Mouse (Mus musculus): ENCODE data around the gene Cdh23. TPM values are rescaled to one million over a fixed set of nuclear protein-coding genes. Genes with fewer than 3 reads are reported as not detected.
A peak's percentile ranks its signal among the peaks of the same experiment; 100 is the strongest.

The Cdh23 gene
- total and polyA plus RNA-seq, 3 experiments: 0.05 TPM; not detected in 2

GRCm38 (mm10) chr10:60285183-60285582 lies 411.1 kb downstream of the Cdh23 start:
- peaks cover 49% of the 10 kb centered on the region for H3K36me3 ChIP-seq (replicated peaks)
- H3K9me3 ChIP-seq (replicated peaks): no peaks in the 10 kb centered on the region
- no peak for ATAC-seq (ENCODE audit: extremely low read depth, insufficient number of reproducible peaks, low FRiP score, poor library complexity, severe bottlenecking)
- TF ChIP-seq GATA2 (IDR thresholded peaks at IDR 0.05; ENCODE audit: borderline replicate concordance, low read depth, low read length) (no peak), POLR2AphosphoS5 (IDR thresholded peaks at IDR 0.05; ENCODE audit: insufficient replicate concordance, low read depth, low read length) (no peak), CTCF (IDR thresholded peaks at IDR 0.05; ENCODE audit: low read depth, low read length) (no peak), GATA1 (IDR thresholded peaks at IDR 0.05; ENCODE audit: borderline replicate concordance, low read length) (no peak), TAL1 (conservative IDR thresholded peaks at IDR 0.05; ENCODE audit: low read depth, low read length) (no peak)
- no peak for DNase-seq (ENCODE audit: low spot score)
- peak overlapping the region; percentile 52; the same call in 1 of the 2 replicates for H3K4me3 ChIP-seq (ENCODE audit: low read depth, low read length)
- H3K4me1 ChIP-seq (ENCODE audit: insufficient read depth, low read depth, low read length): peaks cover 71% of the 10 kb centered on the region
- H3K27me3 ChIP-seq (ENCODE audit: insufficient read depth, low read length): no peaks in the 10 kb centered on the region

GRCm38 (mm10) chr10:60284676-60285111 lies 411.6 kb downstream of the Cdh23 start:
- Histone ChIP-seq H3K27me3 (ENCODE audit: insufficient read depth, low read length) (no peaks in the 10 kb centered on the region), H3K36me3 (replicated peaks) (peaks cover 54% of the 10 kb centered on the region), H3K4me1 (ENCODE audit: insufficient read depth, low read depth, low read length) (peaks cover 71% of the 10 kb centered on the region), H3K4me3 (ENCODE audit: low read depth, low read length) (peak overlapping the region; percentile 52; the same call in 1 of the 2 replicates), H3K9me3 (replicated peaks) (no peaks in the 10 kb centered on the region)
- ATAC-seq (ENCODE audit: extremely low read depth, insufficient number of reproducible peaks, low FRiP score, poor library complexity, severe bottlenecking): no peak
- TF ChIP-seq POLR2AphosphoS5 (IDR thresholded peaks at IDR 0.05; ENCODE audit: insufficient replicate concordance, low read depth, low read length) (no peak), GATA1 (IDR thresholded peaks at IDR 0.05; ENCODE audit: borderline replicate concordance, low read length) (no peak), TAL1 (conservative IDR thresholded peaks at IDR 0.05; ENCODE audit: low read depth, low read length) (no peak), GATA2 (IDR thresholded peaks at IDR 0.05; ENCODE audit: borderline replicate concordance, low read depth, low read length) (no peak), CTCF (IDR thresholded peaks at IDR 0.05; ENCODE audit: low read depth, low read length) (no peak)
- no peak for DNase-seq (ENCODE audit: low spot score)

GRCm38 (mm10) chr10:60284248-60284647 lies 412.0 kb downstream of the Cdh23 start:
- peak; percentile 43; the same call in 1 of the 2 replicates for ATAC-seq (ENCODE audit: extremely low read depth, insufficient number of reproducible peaks, low FRiP score, poor library complexity, severe bottlenecking)
- Histone ChIP-seq H3K4me1 (ENCODE audit: insufficient read depth, low read depth, low read length) (peaks cover 71% of the 10 kb centered on the region), H3K36me3 (replicated peaks) (peaks cover 56% of the 10 kb centered on the region), H3K9me3 (replicated peaks) (no peaks in the 10 kb centered on the region), H3K27me3 (ENCODE audit: insufficient read depth, low read length) (no peaks in the 10 kb centered on the region), H3K4me3 (ENCODE audit: low read depth, low read length) (peak overlapping the region; percentile 52; the same call in 1 of the 2 replicates)
- DNase-seq (ENCODE audit: low spot score): peak; percentile 22
- no peak for TF ChIP-seq GATA2 (IDR thresholded peaks at IDR 0.05; ENCODE audit: borderline replicate concordance, low read depth, low read length)
- no peak for TF ChIP-seq GATA1 (IDR thresholded peaks at IDR 0.05; ENCODE audit: borderline replicate concordance, low read length)
- no peak for TF ChIP-seq TAL1 (conservative IDR thresholded peaks at IDR 0.05; ENCODE audit: low read depth, low read length)
- no peak for TF ChIP-seq POLR2AphosphoS5 (IDR thresholded peaks at IDR 0.05; ENCODE audit: insufficient replicate concordance, low read depth, low read length)
- TF ChIP-seq CTCF (IDR thresholded peaks at IDR 0.05; ENCODE audit: low read depth, low read length): no peak

- no peaks in the 10 kb centered on the region for H3K27me3 ChIP-seq (ENCODE audit: insufficient read depth, low read length)
- ATAC-seq (ENCODE audit: extremely low read depth, insufficient number of reproducible peaks, low FRiP score, poor library complexity, severe bottlenecking) (no peak), DNase-seq (ENCODE audit: low spot score) (no peak)
- no peak overlapping the region for H3K4me3 ChIP-seq (ENCODE audit: low read depth, low read length)
- H3K36me3 ChIP-seq (replicated peaks): peaks cover 58% of the 10 kb centered on the region
- no peak for TF ChIP-seq TAL1 (conservative IDR thresholded peaks at IDR 0.05; ENCODE audit: low read depth, low read length)
- no peak for TF ChIP-seq CTCF (IDR thresholded peaks at IDR 0.05; ENCODE audit: low read depth, low read length)
- TF ChIP-seq GATA2 (IDR thresholded peaks at IDR 0.05; ENCODE audit: borderline replicate concordance, low read depth, low read length): no peak
- no peak for TF ChIP-seq POLR2AphosphoS5 (IDR thresholded peaks at IDR 0.05; ENCODE audit: insufficient replicate concordance, low read depth, low read length)
- no peaks in the 10 kb centered on the region for H3K9me3 ChIP-seq (replicated peaks)
- H3K4me1 ChIP-seq (ENCODE audit: insufficient read depth, low read depth, low read length): peaks cover 67% of the 10 kb centered on the region
Observed at GRCm38 (mm10) chr10:60282116-60283014, 413.9 kb downstream of the Cdh23 start.

- ATAC-seq (ENCODE audit: extremely low read depth, insufficient number of reproducible peaks, low FRiP score, poor library complexity, severe bottlenecking) (no peak), DNase-seq (ENCODE audit: low spot score) (no peak)
- Histone ChIP-seq H3K36me3 (replicated peaks) (peaks cover 53% of the 10 kb centered on the region), H3K4me1 (ENCODE audit: insufficient read depth, low read depth, low read length) (peaks cover 62% of the 10 kb centered on the region), H3K27me3 (ENCODE audit: insufficient read depth, low read length) (no peaks in the 10 kb centered on the region), H3K4me3 (ENCODE audit: low read depth, low read length) (no peak overlapping the region), H3K9me3 (replicated peaks) (no peaks in the 10 kb centered on the region)
- TF ChIP-seq GATA2 (IDR thresholded peaks at IDR 0.05; ENCODE audit: borderline replicate concordance, low read depth, low read length) (no peak), TAL1 (conservative IDR thresholded peaks at IDR 0.05; ENCODE audit: low read depth, low read length) (no peak), POLR2AphosphoS5 (IDR thresholded peaks at IDR 0.05; ENCODE audit: insufficient replicate concordance, low read depth, low read length) (no peak), GATA1 (IDR thresholded peaks at IDR 0.05; ENCODE audit: borderline replicate concordance, low read length) (no peak), CTCF (IDR thresholded peaks at IDR 0.05; ENCODE audit: low read depth, low read length) (no peak)
Observed at GRCm38 (mm10) chr10:60281571-60282050, 414.7 kb downstream of the Cdh23 start.

GRCm38 (mm10) chr10:60280353-60280752 lies 415.9 kb downstream of the Cdh23 start:
- H3K4me1 ChIP-seq (ENCODE audit: insufficient read depth, low read depth, low read length): peaks cover 54% of the 10 kb centered on the region
- no peaks in the 10 kb centered on the region for H3K9me3 ChIP-seq (replicated peaks)
- H3K36me3 ChIP-seq (replicated peaks): peaks cover 41% of the 10 kb centered on the region
- H3K4me3 ChIP-seq (ENCODE audit: low read depth, low read length): no peak overlapping the region
- DNase-seq (ENCODE audit: low spot score): no peak
- no peak for ATAC-seq (ENCODE audit: extremely low read depth, insufficient number of reproducible peaks, low FRiP score, poor library complexity, severe bottlenecking)
- H3K27me3 ChIP-seq (ENCODE audit: insufficient read depth, low read length): no peaks in the 10 kb centered on the region
- TF ChIP-seq GATA2 (IDR thresholded peaks at IDR 0.05; ENCODE audit: borderline replicate concordance, low read depth, low read length) (no peak), CTCF (IDR thresholded peaks at IDR 0.05; ENCODE audit: low read depth, low read length) (no peak), GATA1 (IDR thresholded peaks at IDR 0.05; ENCODE audit: borderline replicate concordance, low read length) (no peak), POLR2AphosphoS5 (IDR thresholded peaks at IDR 0.05; ENCODE audit: insufficient replicate concordance, low read depth, low read length) (no peak), TAL1 (conservative IDR thresholded peaks at IDR 0.05; ENCODE audit: low read depth, low read length) (no peak)

All from G1E (cell line).